Mouse (Mus musculus) stomach, postnatal 0 days (tissue): ENCODE measurements around the gene Dusp18. TPM values are rescaled to one million over a fixed set of nuclear protein-coding genes. Genes with fewer than 3 reads are reported as not detected.

Source experiments
- ATAC-seq: fragments of 200-750 bp; cut with Nextera tagmentation; 2 replicates; pipeline ENCODE4 v1.8.0; 2017; ENCODE audit not compliant: low FRiP score, low TSS enrichment
- DNase-seq: peaks from one replicate; pipeline ENCODE4 v3.0.0-alpha.2; 2016; ENCODE audit warnings: low spot score
- H3K27ac ChIP-seq: fragments of 300-500 bp; sonication (generic); replicated peaks from 2 replicates; pipeline ENCODE4 v1.5.1; 2014; ENCODE audit warnings: mild to moderate bottlenecking, control low read depth
- H3K27me3 ChIP-seq: fragments of 300-500 bp; sonication (generic); 2 replicates; pipeline ENCODE4 v1.6.1; 2014; ENCODE audit warnings: low read length; ENCODE audit not compliant: control insufficient read depth, insufficient read depth
- H3K36me3 ChIP-seq: fragments of 300-500 bp; sonication (generic); 2 replicates; pipeline ENCODE4 v1.6.1; 2014; ENCODE audit warnings: low read length, mixed read lengths; ENCODE audit not compliant: control insufficient read depth, insufficient read depth
- H3K4me1 ChIP-seq: fragments of 300-500 bp; sonication (generic); replicated peaks from 2 replicates; pipeline ENCODE4 v1.6.1; 2014; ENCODE audit warnings: antibody characterized with exemption; ENCODE audit not compliant: control insufficient read depth, insufficient read depth
- H3K4me2 ChIP-seq: fragments of 300-500 bp; sonication (generic); replicated peaks from 2 replicates; pipeline ENCODE4 v1.6.1; 2014; ENCODE audit warnings: low read depth, mild to moderate bottlenecking, control low read depth, moderate library complexity
- H3K4me3 ChIP-seq: fragments of 300-500 bp; sonication (generic); 2 replicates; pipeline ENCODE4 v1.5.1; 2014; ENCODE audit warnings: low read depth, low read length, control low read depth
- H3K9ac ChIP-seq: fragments of 300-500 bp; sonication (generic); 2 replicates; pipeline ENCODE4 v1.6.1; 2014; ENCODE audit warnings: mild to moderate bottlenecking, low read length, control low read depth, mixed read lengths
- H3K9me3 ChIP-seq: fragments of 300-500 bp; sonication (generic); 2 replicates; pipeline ENCODE4 v1.6.1; 2016; ENCODE audit warnings: low read length; ENCODE audit not compliant: control insufficient read depth
- CTCF ChIP-seq: IDR thresholded peaks from 2 replicates; pipeline ENCODE4 v1.5.1; 2016; ENCODE audit warnings: antibody characterized with exemption, low read depth, mild to moderate bottlenecking, moderate library complexity
- EP300 ChIP-seq: optimal IDR thresholded peaks from 2 replicates; pipeline ENCODE3; 2016; ENCODE audit warnings: antibody characterized with exemption
- WGBS: fragments of 180-500 bp; shearing (Covaris S2); extraction: QIAGEN DNeasy Blood & Tissue Kit; methylation state at CpG from one replicate; pipeline ENCODE4 v1.1.7; 2014; 5-methylcytosine and 5-hydroxymethylcytosine counted together
- polyA plus RNA-seq: library from polyadenylated mRNA; unstranded; fragments of >200 nt; fragmentation: Nextera tagmentation; extraction: Ambion mirVana; gene quantifications from 2 replicates; pipeline ENCODE4 v1.2.1, GENCODE M21; 2015

Dusp18 gene
- polyA plus RNA-seq, 1 experiment from 2014 or later = 2.8 TPM

GRCm38 (mm10) chr11:3876419-3876818, 18.6 kb upstream of the Dusp18 start:
- Histone ChIP-seq H3K4me2 (no peak overlapping the region), H3K27ac (no peak overlapping the region), H3K4me1 (no peaks in the 10 kb centered on the region), H3K36me3 (no peaks in the 10 kb centered on the region), H3K27me3 (no peaks in the 10 kb centered on the region), H3K9me3 (no peaks in the 10 kb centered on the region), H3K4me3 (no peak overlapping the region), H3K9ac (no peak overlapping the region)
- ATAC-seq = no peak
- DNase-seq = no peak
- TF ChIP-seq EP300 = no peak
- WGBS = 69% methylated on average over 6 of the region's 6 CpGs

DNA sequence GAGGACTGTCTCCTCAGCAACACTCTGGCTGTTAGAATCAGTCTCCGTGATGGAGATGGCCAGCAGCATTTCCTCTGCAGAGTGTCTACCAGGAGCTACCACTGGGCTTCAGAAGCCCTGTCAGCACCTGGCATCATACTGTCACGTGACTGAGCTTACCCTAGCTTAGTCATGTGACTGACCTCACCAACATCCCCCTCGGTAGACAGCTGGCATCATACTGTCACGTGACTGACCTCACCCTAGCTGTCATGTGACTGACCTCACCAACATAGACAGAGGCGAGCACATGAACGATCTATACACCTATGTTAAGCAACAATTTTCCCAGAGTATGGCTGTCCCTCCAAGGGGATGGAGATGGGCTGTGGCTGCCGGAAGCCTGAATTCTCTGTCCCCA, 16.4 kb upstream of the Dusp18 start:
- no peaks in the 10 kb centered on the region for H3K27me3 ChIP-seq
- ATAC-seq (no peak), DNase-seq (no peak)
- H3K27ac ChIP-seq = no peak overlapping the region
- no peaks in the 10 kb centered on the region for H3K36me3 ChIP-seq
- no peak overlapping the region for H3K4me3 ChIP-seq
- no peaks in the 10 kb centered on the region for H3K4me1 ChIP-seq
- no peak for TF ChIP-seq CTCF
- TF ChIP-seq EP300 = no peak
- 69% methylated on average over 7 of the region's 7 CpGs for WGBS
- no peaks in the 10 kb centered on the region for H3K9me3 ChIP-seq
- H3K4me2 ChIP-seq = no peak overlapping the region
- no peak overlapping the region for H3K9ac ChIP-seq

- H3K27me3 ChIP-seq = no peaks in the 10 kb centered on the region
- no peak overlapping the region for H3K27ac ChIP-seq
- no peaks in the 10 kb centered on the region for H3K4me1 ChIP-seq
- 39% methylated on average over 2 of the region's 2 CpGs for WGBS
- no peak for TF ChIP-seq EP300
- TF ChIP-seq CTCF = peak; percentile 90
- H3K9me3 ChIP-seq = no peaks in the 10 kb centered on the region
- H3K4me3 ChIP-seq = no peak overlapping the region
- DNase-seq (peak; percentile 70), ATAC-seq (0 out of 2 replicates have a peak, but pooled peaks have one; percentile 49)
- H3K36me3 ChIP-seq = no peaks in the 10 kb centered on the region
- no peak overlapping the region for H3K9ac ChIP-seq
- no peak overlapping the region for H3K4me2 ChIP-seq
Measured at GRCm38 (mm10) chr11:3879836-3880235, 15.2 kb upstream of the Dusp18 start.

- Histone ChIP-seq H3K27me3 (no peaks in the 10 kb centered on the region), H3K27ac (no peak overlapping the region), H3K4me2 (no peak overlapping the region), H3K9ac (no peak overlapping the region), H3K4me3 (no peak overlapping the region), H3K4me1 (no peaks in the 10 kb centered on the region), H3K36me3 (no peaks in the 10 kb centered on the region), H3K9me3 (no peaks in the 10 kb centered on the region)
- DNase-seq = no peak
- 90% methylated on average over 3 of the region's 3 CpGs for WGBS
- TF ChIP-seq CTCF (no peak), EP300 (no peak)
- no peak for ATAC-seq
Measured at GRCm38 (mm10) chr11:3883711-3884110, 11.3 kb upstream of the Dusp18 start.

GRCm38 (mm10) chr11:3887331-3887730, 7.7 kb upstream of the Dusp18 start:
- no peaks in the 10 kb centered on the region for H3K9me3 ChIP-seq
- ATAC-seq = peak; percentile 88
- 60% methylated on average over 5 of the region's 5 CpGs for WGBS
- no peaks in the 10 kb centered on the region for H3K4me1 ChIP-seq
- peak; percentile 30 for DNase-seq
- H3K27ac ChIP-seq = no peak overlapping the region
- H3K4me2 ChIP-seq = no peak overlapping the region
- H3K36me3 ChIP-seq = no peaks in the 10 kb centered on the region
- H3K4me3 ChIP-seq = no peak overlapping the region
- no peak overlapping the region for H3K9ac ChIP-seq
- no peaks in the 10 kb centered on the region for H3K27me3 ChIP-seq
- TF ChIP-seq EP300 (no peak), CTCF (no peak)

DNA sequence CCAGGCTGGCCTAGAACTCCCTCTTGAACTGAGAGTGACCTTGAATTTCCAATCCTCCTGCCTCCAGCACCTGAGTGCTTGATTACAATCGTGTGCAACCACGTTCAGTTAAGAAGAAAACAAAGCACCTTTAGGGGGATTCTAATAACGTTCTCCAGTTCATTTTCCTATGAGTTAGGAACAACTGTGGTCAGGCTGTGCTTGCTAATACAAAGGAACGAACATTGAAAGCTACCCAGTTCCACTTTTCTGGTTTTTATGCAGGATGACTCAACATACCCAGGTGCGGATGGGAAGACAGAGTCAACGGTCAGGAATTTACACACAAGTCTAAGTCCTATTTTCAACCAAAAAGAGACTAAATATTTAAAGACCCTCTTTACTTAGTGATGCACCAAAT, 1.1 kb upstream of the Dusp18 start:
- TF ChIP-seq CTCF (no peak), EP300 (no peak)
- no peak overlapping the region; the same call in 1 of the 2 replicates for H3K4me2 ChIP-seq

More for the DNA sequence above, 1.1 kb upstream of the Dusp18 start:
- no peaks in the 10 kb centered on the region for H3K9me3 ChIP-seq
- H3K27me3 ChIP-seq = no peaks in the 10 kb centered on the region
- ATAC-seq (no peak), DNase-seq (no peak)
- H3K4me1 ChIP-seq = no peaks in the 10 kb centered on the region
- H3K4me3 ChIP-seq = no peak overlapping the region
- no peak overlapping the region for H3K27ac ChIP-seq
- no peaks in the 10 kb centered on the region for H3K36me3 ChIP-seq
- 72% methylated on average over 6 of the region's 6 CpGs for WGBS
- no peak overlapping the region for H3K9ac ChIP-seq
